Mouse (Mus musculus) hematopoietic stem cell, adult 5-6 weeks (primary cell): ENCODE data around the gene Jakmip3. TPM values are rescaled to one million over a fixed set of nuclear protein-coding genes. Genes with fewer than 3 reads are reported as not detected.
A peak's percentile ranks its signal among the peaks of the same experiment; 100 is the strongest.

Experiments used
- ATAC-seq, 2 experiments: fragments of 125-278 bp in 1 of 2; replicated peaks in 1 of 2; 2 replicates each; pipeline ENCODE4 v1.8.0; 2016 to 2017; ENCODE audit warnings: inconsistent platforms in 2 of 2, mild to moderate bottlenecking in 2 of 2, moderate number of reproducible peaks in 2 of 2, low read depth in 1 of 2, moderate TSS enrichment in 1 of 2; ENCODE audit not compliant: low FRiP score in 2 of 2, poor library complexity in 2 of 2, severe bottlenecking in 2 of 2, insufficient read depth in 1 of 2, low TSS enrichment in 1 of 2
- total RNA-seq: library from RNA; stranded (forward); fragments of 172-1452, 232-1000 nt; gene quantifications from 2 replicates; pipeline ENCODE4 v1.2.3, GENCODE M21; 2017

The Jakmip3 gene
- total RNA-seq, 1 experiment from 2014 or later, result not detected

GRCm38 (mm10) chr7:138938991-138939390, 1.5 kb upstream of the Jakmip3 start:
- no peak for ATAC-seq

GRCm38 (mm10) chr7:138940256-138940611, 296 bp upstream of the Jakmip3 start:
- ATAC-seq, result 0 out of 4 replicates have a peak, but pooled peaks of 1 of the 2 experiments have one; percentile 30

GRCm38 (mm10) chr7:138941571-138941970, 1.0 kb downstream of the Jakmip3 start:
- ATAC-seq, result no peak

GRCm38 (mm10) chr7:138942301-138942700, 1.8 kb downstream of the Jakmip3 start:
- no peak for ATAC-seq

- no peak for ATAC-seq
These were observed 5.1 kb downstream of the Jakmip3 start for GRCm38 (mm10) chr7:138945668-138946067.

- ATAC-seq, result no peak
These were observed 7.2 kb downstream of the Jakmip3 start for GRCm38 (mm10) chr7:138947741-138948140.

GRCm38 (mm10) chr7:138948309-138948708, 7.8 kb downstream of the Jakmip3 start:
- ATAC-seq, result no peak

- no peak for ATAC-seq
These were observed 15.3 kb downstream of the Jakmip3 start for GRCm38 (mm10) chr7:138955787-138956186.

- no peak for ATAC-seq
These were observed 16.6 kb downstream of the Jakmip3 start for GRCm38 (mm10) chr7:138957106-138957505.

GRCm38 (mm10) chr7:138959747-138960146, 19.2 kb downstream of the Jakmip3 start:
- ATAC-seq, result no peak

- no peak for ATAC-seq
These were observed 23.2 kb downstream of the Jakmip3 start for GRCm38 (mm10) chr7:138963756-138964155.

- ATAC-seq, result 0 out of 4 replicates have a peak, but pooled peaks of 1 of the 2 experiments have one; percentile 32
These were observed 27.6 kb downstream of the Jakmip3 start for GRCm38 (mm10) chr7:138968010-138968620.

GRCm38 (mm10) chr7:138977510-138977909, 37.0 kb downstream of the Jakmip3 start:
- ATAC-seq, result no peak

- no peak for ATAC-seq
These were observed 44.0 kb downstream of the Jakmip3 start for GRCm38 (mm10) chr7:138984576-138984975.

- no peak for ATAC-seq
These were observed 48.6 kb downstream of the Jakmip3 start for GRCm38 (mm10) chr7:138989156-138989555.

- ATAC-seq, result peak; percentile 46 to 76; a peak in 2 of 4 replicates
These were observed 62.2 kb downstream of the Jakmip3 start for GRCm38 (mm10) chr7:139002692-139003091.

GRCm38 (mm10) chr7:139003250-139003649, 62.7 kb downstream of the Jakmip3 start:
- ATAC-seq, result no peak

GRCm38 (mm10) chr7:139009786-139010502, 69.4 kb downstream of the Jakmip3 start:
- no peak for ATAC-seq

GRCm38 (mm10) chr7:139011027-139011426, 70.5 kb downstream of the Jakmip3 start:
- ATAC-seq, result peak; percentile 59 to 65; a peak in 3 of 4 replicates
